Mouse (Mus musculus) midbrain, embryonic 10.5 days (tissue): ENCODE results near the gene Gsdme. TPM values are rescaled to one million over a fixed set of nuclear protein-coding genes. Genes with fewer than 3 reads are reported as not detected.
A peak's percentile ranks its signal among the peaks of the same experiment; 100 is the strongest.

ENCODE experiments used
- DNase-seq: peaks from one replicate; pipeline ENCODE4 v3.0.0-alpha.2; 2017; ENCODE audit warnings: low spot score
- H3K27ac ChIP-seq: fragments of 300-500 bp; sonication (generic); replicated peaks from 2 replicates; pipeline ENCODE4 v1.5.1; 2016; ENCODE audit warnings: mild to moderate bottlenecking
- H3K27me3 ChIP-seq: fragments of 300-500 bp; sonication (generic); 2 replicates; pipeline ENCODE4 v1.6.1; 2016; ENCODE audit warnings: low read depth, mild to moderate bottlenecking; ENCODE audit not compliant: poor library complexity, severe bottlenecking
- H3K36me3 ChIP-seq: fragments of 300-500 bp; sonication (generic); 2 replicates; pipeline ENCODE4 v1.6.1; 2016; ENCODE audit warnings: mild to moderate bottlenecking, moderate library complexity
- H3K4me1 ChIP-seq: fragments of 300-500 bp; sonication (generic); 2 replicates; pipeline ENCODE4 v1.6.1; 2016
- H3K4me3 ChIP-seq: fragments of 300-500 bp; sonication (generic); 2 replicates; pipeline ENCODE4 v1.5.1; 2016; ENCODE audit warnings: mild to moderate bottlenecking, moderate library complexity
- H3K9me3 ChIP-seq: fragments of 300-500 bp; sonication (generic); replicated peaks from 2 replicates; pipeline ENCODE4 v1.6.1; 2016; ENCODE audit warnings: mild to moderate bottlenecking
- WGBS: fragments of 180-500 bp; shearing (Covaris S2); methylation state at CpG from one replicate; pipeline ENCODE4 v1.1.7; 2016; 5-methylcytosine and 5-hydroxymethylcytosine counted together
- polyA plus RNA-seq: library from polyadenylated mRNA; unstranded; fragments of >200 nt; fragmentation: Nextera tagmentation; extraction: Ambion mirVana; gene quantifications from 2 replicates; pipeline ENCODE4 v1.2.1, GENCODE M21; 2016

The Gsdme gene
- polyA plus RNA-seq, 1 experiment from 2014 or later: 52.9 TPM

- 92% methylated on average over 7 of the region's 7 CpGs for WGBS
- DNase-seq: no peak
- no peak overlapping the region for H3K4me3 ChIP-seq
- H3K27me3 ChIP-seq: no peaks in the 10 kb centered on the region
- no peak overlapping the region for H3K27ac ChIP-seq
- H3K36me3 ChIP-seq: no peaks in the 10 kb centered on the region
- H3K4me1 ChIP-seq: no peaks in the 10 kb centered on the region
- no peaks in the 10 kb centered on the region for H3K9me3 ChIP-seq
Observed at GRCm38 (mm10) chr6:50279642-50280041, 16.0 kb upstream of the Gsdme start.

GRCm38 (mm10) chr6:50273947-50274346 lies 10.3 kb upstream of the Gsdme start:
- Histone ChIP-seq H3K4me3 (no peak overlapping the region), H3K9me3 (no peaks in the 10 kb centered on the region), H3K4me1 (no peaks in the 10 kb centered on the region), H3K36me3 (no peaks in the 10 kb centered on the region), H3K27ac (no peak overlapping the region), H3K27me3 (no peaks in the 10 kb centered on the region)
- no peak for DNase-seq
- WGBS: 90% methylated on average over 4 of the region's 4 CpGs

DNA sequence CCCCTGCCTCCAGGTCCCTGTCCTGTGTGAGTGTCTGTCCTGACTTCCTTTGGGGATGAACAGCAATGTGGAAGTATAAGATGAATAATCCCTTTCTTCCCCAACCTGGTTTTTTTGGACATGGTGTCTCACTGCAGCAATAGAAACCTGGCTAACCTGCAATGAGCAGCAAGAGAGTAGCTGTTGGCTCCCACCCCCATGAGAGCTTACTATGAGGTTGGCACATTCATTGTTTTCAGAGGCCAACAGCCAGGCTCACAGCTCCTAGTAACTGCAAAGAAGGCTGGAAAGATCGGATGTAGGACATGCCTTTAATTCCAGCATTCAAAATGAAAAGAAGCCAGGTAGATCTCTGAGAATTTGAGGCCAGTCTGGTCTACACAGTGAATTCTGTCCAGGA lies 9.8 kb upstream of the Gsdme start:
- DNase-seq: no peak
- H3K9me3 ChIP-seq: no peaks in the 10 kb centered on the region
- no peaks in the 10 kb centered on the region for H3K27me3 ChIP-seq
- no peaks in the 10 kb centered on the region for H3K4me1 ChIP-seq
- WGBS: 71% methylated on average over 1 of the region's 1 CpGs
- no peak overlapping the region for H3K4me3 ChIP-seq
- no peaks in the 10 kb centered on the region for H3K36me3 ChIP-seq
- H3K27ac ChIP-seq: no peak overlapping the region

DNA sequence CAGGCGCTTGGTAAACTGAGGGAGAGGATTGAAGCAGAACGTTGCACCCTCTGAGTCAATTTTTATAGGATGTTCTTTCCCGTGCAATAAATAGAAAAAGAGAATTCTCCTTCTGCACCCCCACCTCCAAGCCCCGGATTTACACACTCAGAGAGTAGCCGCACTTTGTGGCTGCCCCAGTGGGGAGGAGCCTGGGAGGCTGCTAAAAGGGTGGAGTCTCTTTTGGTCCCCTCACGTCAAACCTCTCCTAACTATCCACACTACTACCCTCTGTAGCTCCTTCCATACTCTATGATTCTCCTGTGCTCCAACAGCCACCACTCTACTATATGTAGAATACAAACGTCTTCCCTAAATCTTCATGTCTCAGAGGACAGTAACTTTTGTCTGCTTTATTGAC lies 1.4 kb downstream of the Gsdme start:
- WGBS: 29% methylated on average over 7 of the region's 7 CpGs
- Histone ChIP-seq H3K36me3 (no peaks in the 10 kb centered on the region), H3K9me3 (no peaks in the 10 kb centered on the region), H3K4me1 (peaks cover 21% of the 10 kb centered on the region), H3K4me3 (peak overlapping the region; percentile 65), H3K27me3 (no peaks in the 10 kb centered on the region), H3K27ac (peak overlapping the region; percentile 86)
- no peak for DNase-seq

- peak overlapping the region; percentile 86 for H3K27ac ChIP-seq
Observed at GRCm38 (mm10) chr6:50261922-50262261, 1.8 kb downstream of the Gsdme start.

GRCm38 (mm10) chr6:50261201-50261921 lies 2.3 kb downstream of the Gsdme start:
- H3K36me3 ChIP-seq: no peaks in the 10 kb centered on the region
- no peaks in the 10 kb centered on the region for H3K27me3 ChIP-seq
- H3K4me3 ChIP-seq: peak overlapping the region; percentile 65
- 1% methylated on average over 35 of the region's 35 CpGs for WGBS
- peak; percentile 88 for DNase-seq
- peaks cover 21% of the 10 kb centered on the region for H3K4me1 ChIP-seq
- no peaks in the 10 kb centered on the region for H3K9me3 ChIP-seq
- peak overlapping the region; percentile 86 for H3K27ac ChIP-seq

More at GRCm38 (mm10) chr6:50261922-50262261, 1.8 kb downstream of the Gsdme start:
- H3K27me3 ChIP-seq: no peaks in the 10 kb centered on the region
- H3K4me3 ChIP-seq: peak overlapping the region; percentile 65
- H3K36me3 ChIP-seq: no peaks in the 10 kb centered on the region
- H3K9me3 ChIP-seq: no peaks in the 10 kb centered on the region
- peaks cover 21% of the 10 kb centered on the region for H3K4me1 ChIP-seq
- DNase-seq: no peak
- WGBS: under 1% methylated on average over 6 of the region's 6 CpGs

DNA sequence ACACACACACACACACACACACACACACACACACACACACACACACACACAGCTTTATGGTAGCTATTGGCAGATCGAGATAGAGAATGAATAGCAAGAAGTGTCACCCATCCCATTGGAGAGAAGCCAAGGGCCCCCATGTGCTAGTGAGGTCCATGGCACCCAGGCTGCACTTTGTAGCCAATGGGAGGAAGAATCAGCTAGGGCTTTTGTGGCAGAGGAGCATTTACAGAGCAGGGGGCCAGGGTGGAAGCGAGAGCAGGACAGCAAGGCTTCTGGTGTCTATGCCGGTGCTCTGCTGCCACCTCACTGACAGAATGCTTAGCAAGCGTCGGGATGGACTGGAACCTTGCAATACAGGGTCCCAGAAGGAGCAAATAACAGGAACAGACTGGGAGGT lies 8.3 kb downstream of the Gsdme start:
- 81% methylated on average over 5 of the region's 5 CpGs for WGBS
- H3K27me3 ChIP-seq: no peaks in the 10 kb centered on the region
- H3K4me3 ChIP-seq: no peak overlapping the region
- H3K27ac ChIP-seq: no peak overlapping the region
- no peaks in the 10 kb centered on the region for H3K36me3 ChIP-seq
- DNase-seq: no peak
- H3K4me1 ChIP-seq: no peaks in the 10 kb centered on the region
- H3K9me3 ChIP-seq: no peaks in the 10 kb centered on the region

- Histone ChIP-seq H3K27me3 (no peaks in the 10 kb centered on the region), H3K36me3 (no peaks in the 10 kb centered on the region), H3K27ac (no peak overlapping the region), H3K9me3 (no peaks in the 10 kb centered on the region), H3K4me1 (no peaks in the 10 kb centered on the region), H3K4me3 (no peak overlapping the region)
- DNase-seq: no peak
- 75% methylated on average over 10 of the region's 10 CpGs for WGBS
Observed at GRCm38 (mm10) chr6:50254723-50255184, 8.9 kb downstream of the Gsdme start.

- DNase-seq: no peak
- Histone ChIP-seq H3K27me3 (no peaks in the 10 kb centered on the region), H3K27ac (no peak overlapping the region), H3K9me3 (no peaks in the 10 kb centered on the region), H3K36me3 (no peaks in the 10 kb centered on the region), H3K4me3 (no peak overlapping the region), H3K4me1 (no peaks in the 10 kb centered on the region)
- WGBS: 79% methylated on average over 5 of the region's 5 CpGs
Observed at GRCm38 (mm10) chr6:50252690-50253089, 11.0 kb downstream of the Gsdme start.

DNA sequence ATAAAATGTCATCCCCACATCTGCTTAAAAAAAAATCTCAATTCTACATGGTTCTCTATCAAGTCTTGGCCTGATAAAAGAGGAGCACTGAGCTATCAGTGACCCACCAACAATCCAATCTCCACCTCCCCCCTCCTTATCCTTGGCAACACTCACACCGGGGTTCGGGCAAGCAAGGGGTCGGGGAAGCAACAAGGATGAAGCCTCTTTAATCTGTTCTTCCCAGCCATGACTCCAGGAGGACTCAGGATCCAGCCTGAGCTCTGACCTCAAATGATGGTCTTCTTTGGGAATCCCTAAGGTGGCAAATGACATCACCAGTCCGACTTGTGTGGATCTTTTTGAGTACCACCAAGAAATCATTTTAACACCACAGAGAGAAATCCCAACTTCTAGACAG lies 15.9 kb downstream of the Gsdme start:
- Histone ChIP-seq H3K27me3 (no peaks in the 10 kb centered on the region), H3K4me3 (no peak overlapping the region), H3K27ac (no peak overlapping the region), H3K4me1 (no peaks in the 10 kb centered on the region), H3K9me3 (no peaks in the 10 kb centered on the region), H3K36me3 (no peaks in the 10 kb centered on the region)
- WGBS: 95% methylated on average over 4 of the region's 4 CpGs
- DNase-seq: no peak

GRCm38 (mm10) chr6:50247356-50247755 lies 16.3 kb downstream of the Gsdme start:
- WGBS: 83% methylated on average over 2 of the region's 2 CpGs
- Histone ChIP-seq H3K4me1 (no peaks in the 10 kb centered on the region), H3K9me3 (no peaks in the 10 kb centered on the region), H3K27ac (no peak overlapping the region), H3K4me3 (no peak overlapping the region), H3K27me3 (no peaks in the 10 kb centered on the region), H3K36me3 (no peaks in the 10 kb centered on the region)
- DNase-seq: no peak

DNA sequence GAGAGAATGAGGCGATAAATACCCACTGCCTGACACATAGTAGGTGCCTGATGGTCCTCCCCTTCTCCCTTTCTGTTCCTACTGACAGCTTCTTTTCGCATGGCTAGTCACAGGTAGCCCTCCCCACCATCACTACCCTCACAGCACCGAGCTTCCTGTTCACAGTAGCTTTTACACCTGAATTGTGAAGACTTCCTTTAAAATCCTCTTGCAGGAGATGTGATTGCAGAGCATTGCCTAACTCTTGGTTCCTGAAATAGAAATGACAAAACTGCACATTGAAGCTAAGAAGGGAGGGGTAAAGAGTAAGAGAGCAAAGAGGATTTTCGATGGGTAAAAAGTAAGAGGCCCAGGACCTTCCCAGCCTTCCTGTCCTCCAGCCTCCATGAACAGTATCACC lies 18.7 kb downstream of the Gsdme start:
- Histone ChIP-seq H3K9me3 (no peaks in the 10 kb centered on the region), H3K27ac (no peak overlapping the region), H3K4me3 (no peak overlapping the region), H3K36me3 (no peaks in the 10 kb centered on the region), H3K4me1 (no peaks in the 10 kb centered on the region), H3K27me3 (no peaks in the 10 kb centered on the region)
- WGBS: 86% methylated on average over 4 of the region's 4 CpGs
- no peak for DNase-seq

DNA sequence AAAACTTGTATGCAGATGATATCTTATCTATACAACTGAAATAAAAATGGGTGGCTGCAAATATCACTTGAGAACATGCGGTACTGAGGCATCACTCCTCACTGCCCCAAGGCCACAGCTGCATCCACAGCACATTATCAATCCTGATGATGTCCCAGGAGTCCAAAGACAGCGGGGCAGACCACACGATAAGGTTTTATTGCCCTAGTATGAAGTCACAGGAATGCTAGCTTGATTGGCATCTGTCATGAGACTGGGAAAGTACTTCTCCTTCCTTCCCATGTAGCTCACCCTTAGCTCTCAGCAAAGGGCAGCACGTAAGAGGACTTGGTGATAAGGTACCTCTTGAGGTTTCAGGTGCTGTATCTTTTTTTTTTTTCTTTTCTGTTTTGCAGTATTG lies 19.5 kb downstream of the Gsdme start:
- 92% methylated on average over 4 of the region's 4 CpGs for WGBS
- no peaks in the 10 kb centered on the region for H3K27me3 ChIP-seq

GRCm38 (mm10) chr6:50240437-50240836 lies 23.2 kb downstream of the Gsdme start:
- H3K4me3 ChIP-seq: no peak overlapping the region
- no peak for DNase-seq
- no peak overlapping the region for H3K27ac ChIP-seq
- H3K9me3 ChIP-seq: no peaks in the 10 kb centered on the region
- H3K27me3 ChIP-seq: no peaks in the 10 kb centered on the region
- no peaks in the 10 kb centered on the region for H3K4me1 ChIP-seq
- WGBS: 83% methylated on average over 5 of the region's 5 CpGs
- no peaks in the 10 kb centered on the region for H3K36me3 ChIP-seq

More for the DNA sequence above, 19.5 kb downstream of the Gsdme start:
- no peak for DNase-seq
- no peak overlapping the region for H3K27ac ChIP-seq
- no peaks in the 10 kb centered on the region for H3K36me3 ChIP-seq
- H3K4me1 ChIP-seq: no peaks in the 10 kb centered on the region
- no peak overlapping the region for H3K4me3 ChIP-seq
- H3K9me3 ChIP-seq: no peaks in the 10 kb centered on the region
